Mouse (Mus musculus) MEL (cell line): ENCODE data around the gene Sh3bgrl. TPM values are rescaled to one million over a fixed set of nuclear protein-coding genes. Genes with fewer than 3 reads are reported as not detected.

Source experiments
- DNase-seq: peaks from one replicate; pipeline ENCODE4 v3.0.0; 2011; ENCODE audit warnings: low read depth, low spot score
- H3K27ac ChIP-seq: 2 replicates; pipeline ENCODE4 v1.5.1; 2012; ENCODE audit warnings: low read depth, mild to moderate bottlenecking, control low read depth, low read length, moderate library complexity; ENCODE audit not compliant: control insufficient read depth
- H3K27me3 ChIP-seq, 2 experiments: fragments of 150-350 bp in 1 of 2; sonication (generic) in 1 of 2; 2 replicates each; pipeline ENCODE4 v1.6.1; 2012; ENCODE audit warnings: low read length in 2 of 2, mild to moderate bottlenecking in 2 of 2, improper control_type of control experiment in 1 of 2, moderate library complexity in 1 of 2; ENCODE audit not compliant: insufficient read depth in 2 of 2, control insufficient read depth in 1 of 2
- H3K36me3 ChIP-seq, 2 experiments: 2 replicates each; pipeline ENCODE4 v1.6.1; 2012 to 2014; ENCODE audit warnings: low read length in 2 of 2, improper control_type of control experiment in 1 of 2, inconsistent platforms in 1 of 2, mild to moderate bottlenecking in 1 of 2; ENCODE audit not compliant: insufficient read depth in 2 of 2, control insufficient read depth in 1 of 2
- H3K4me1 ChIP-seq, 2 experiments: fragments of 150-350 bp in 1 of 2; sonication (generic) in 1 of 2; 2 replicates each; pipeline ENCODE4 v1.6.1; 2012; ENCODE audit warnings: low read length in 2 of 2, improper control_type of control experiment in 1 of 2, mild to moderate bottlenecking in 1 of 2; ENCODE audit not compliant: insufficient read depth in 2 of 2, control insufficient read depth in 1 of 2
- H3K4me3 ChIP-seq, 2 experiments: fragments of 150-350 bp in 1 of 2; sonication (generic) in 1 of 2; 2 replicates each; pipeline ENCODE4 v1.5.1; 2012; ENCODE audit warnings: low read depth in 2 of 2, low read length in 2 of 2, mild to moderate bottlenecking in 2 of 2, moderate library complexity in 2 of 2, control low read depth in 1 of 2, improper control_type of control experiment in 1 of 2; ENCODE audit not compliant: control insufficient read depth in 1 of 2, insufficient read depth in 1 of 2
- H3K79me2 ChIP-seq: 2 replicates; pipeline ENCODE4 v1.6.1; 2012; ENCODE audit warnings: mild to moderate bottlenecking, low read length, moderate library complexity; ENCODE audit not compliant: control insufficient read depth, poor library complexity, insufficient read depth
- H3K9ac ChIP-seq: 2 replicates; pipeline ENCODE4 v1.6.1; 2012; ENCODE audit warnings: low read depth, mild to moderate bottlenecking, control low read depth, low read length, moderate library complexity; ENCODE audit not compliant: control insufficient read depth, poor library complexity, severe bottlenecking
- H3K9me3 ChIP-seq: fragments of 150-350 bp; sonication (generic); replicated peaks from 2 replicates; pipeline ENCODE4 v1.6.1; 2012; ENCODE audit warnings: mild to moderate bottlenecking, low read length, improper control_type of control experiment, moderate library complexity; ENCODE audit not compliant: insufficient read depth
- CHD1 ChIP-seq: IDR thresholded peaks from 2 replicates; pipeline ENCODE4 v1.6.1; 2012; ENCODE audit warnings: low read depth, mild to moderate bottlenecking, inconsistent platforms, low read length, improper control_type of control experiment
- CHD2 ChIP-seq: IDR thresholded peaks from 2 replicates; pipeline ENCODE4 v1.6.1; 2011; ENCODE audit warnings: low read length, improper control_type of control experiment
- E2F4 ChIP-seq: IDR thresholded peaks from 2 replicates; pipeline ENCODE4 v1.6.1; 2011; ENCODE audit warnings: low read depth, low read length, improper control_type of control experiment, borderline replicate concordance
- EP300 ChIP-seq, 2 experiments: IDR thresholded peaks; 2 replicates each; pipeline ENCODE4 v1.6.1; 2011; ENCODE audit warnings: improper control_type of control experiment in 2 of 2, low read length in 2 of 2, low read depth in 1 of 2, mild to moderate bottlenecking in 1 of 2
- GABPA ChIP-seq: IDR thresholded peaks from 2 replicates; pipeline ENCODE4 v1.6.1; 2012; ENCODE audit warnings: low read depth, mild to moderate bottlenecking, inconsistent platforms, low read length, improper control_type of control experiment, moderate library complexity
- JUND ChIP-seq: IDR thresholded peaks from 2 replicates; pipeline ENCODE4 v1.6.1; 2011; ENCODE audit warnings: low read depth, mild to moderate bottlenecking, improper control_type of control experiment, low read length
- MYB ChIP-seq: IDR thresholded peaks from 2 replicates; pipeline ENCODE4 v1.6.1; 2011; ENCODE audit warnings: mild to moderate bottlenecking, low read depth, low read length, improper control_type of control experiment
- MYC ChIP-seq: IDR thresholded peaks from 2 replicates; pipeline ENCODE4 v1.6.1; 2011; ENCODE audit warnings: low read depth, mild to moderate bottlenecking, low read length, improper control_type of control experiment, moderate library complexity
- NRF1 ChIP-seq: IDR thresholded peaks from 2 replicates; pipeline ENCODE4 v1.6.1; 2014; ENCODE audit warnings: low read depth, mild to moderate bottlenecking, inconsistent platforms, low read length, improper control_type of control experiment, moderate library complexity; ENCODE audit not compliant: poor library complexity, insufficient read depth, severe bottlenecking
- RAD21 ChIP-seq: IDR thresholded peaks from 2 replicates; pipeline ENCODE4 v1.6.1; 2011; ENCODE audit warnings: mild to moderate bottlenecking, low read depth, low read length, improper control_type of control experiment
- RCOR1 ChIP-seq: IDR thresholded peaks from 2 replicates; pipeline ENCODE4 v1.6.1; 2012; ENCODE audit warnings: low read depth, mild to moderate bottlenecking, inconsistent platforms, low read length, improper control_type of control experiment
- SIN3A ChIP-seq: IDR thresholded peaks from 2 replicates; pipeline ENCODE4 v1.6.1; 2012; ENCODE audit warnings: low read length, improper control_type of control experiment, inconsistent platforms
- SMC3 ChIP-seq: IDR thresholded peaks from 2 replicates; pipeline ENCODE4 v1.6.1; 2011; ENCODE audit warnings: low read depth, low read length, improper control_type of control experiment
- TAL1 ChIP-seq: IDR thresholded peaks from 2 replicates; pipeline ENCODE4 v1.6.1; 2012; ENCODE audit warnings: mild to moderate bottlenecking, inconsistent platforms, low read length, moderate library complexity, mixed read lengths
- TBP ChIP-seq: IDR thresholded peaks from 2 replicates; pipeline ENCODE4 v1.8.0; 2011; ENCODE audit warnings: low read depth, low read length, improper control_type of control experiment
- TCF12 ChIP-seq: IDR thresholded peaks from 2 replicates; pipeline ENCODE4 v1.6.1; 2014; ENCODE audit warnings: low read depth, mild to moderate bottlenecking, inconsistent platforms, low read length, improper control_type of control experiment, moderate library complexity
- USF2 ChIP-seq, 2 experiments: IDR thresholded peaks; 2 replicates each; pipeline ENCODE4 v1.6.1; 2011 to 2012; ENCODE audit warnings: improper control_type of control experiment in 2 of 2, low read length in 2 of 2, borderline replicate concordance in 1 of 2, inconsistent platforms in 1 of 2, low read depth in 1 of 2, mild to moderate bottlenecking in 1 of 2; ENCODE audit not compliant: insufficient read depth in 1 of 2
- ZMIZ1 ChIP-seq: IDR thresholded peaks from 2 replicates; pipeline ENCODE4 v1.6.1; 2012; ENCODE audit warnings: low read depth, mild to moderate bottlenecking, inconsistent platforms, low read length, improper control_type of control experiment, moderate library complexity
- polyA plus RNA-seq, 2 experiments: library from polyadenylated mRNA; stranded (reverse) in 1 of 2; unstranded in 1 of 2; fragments of >175 nt in 1 of 2; fragments of >200 nt in 1 of 2; gene quantifications; 2 replicates each; pipeline versions ENCODE4 v1.2.1 to v1.2.4; 2012; ENCODE audit warnings: low replicate concordance in 2 of 2, low read depth in 1 of 2; ENCODE audit not compliant: insufficient read length in 2 of 2, insufficient read depth in 1 of 2, missing spikeins in 1 of 2
- total RNA-seq: library from RNA; depleted of rRNA; stranded (reverse); fragments of 300-350 nt; gene quantifications from 2 replicates; pipeline ENCODE4 v1.2.3, GENCODE M21; 2012

The Sh3bgrl gene
- total and polyA plus RNA-seq, 3 experiments: 50.5 to 126 (median 83.6) TPM

DNA sequence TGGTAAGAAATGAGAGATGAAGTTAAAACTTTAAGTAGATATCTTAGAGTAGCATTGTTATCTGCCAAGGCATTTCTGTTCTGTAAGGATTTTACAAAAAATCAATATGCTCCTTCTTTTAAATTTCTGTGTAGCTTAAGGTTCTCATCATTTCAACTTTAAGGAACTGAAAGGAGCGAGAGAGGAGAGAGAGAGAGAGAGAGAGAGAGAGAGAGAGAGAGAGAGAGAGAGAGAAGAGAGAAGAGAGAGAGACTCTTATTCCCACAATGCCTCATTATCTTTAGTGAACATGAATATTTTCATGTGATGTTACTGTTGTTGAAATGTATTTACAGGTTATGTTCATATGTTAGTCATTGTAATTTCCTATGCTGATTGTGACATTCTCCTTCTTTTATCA lies 65.2 kb downstream of the Sh3bgrl start:
- H3K27ac ChIP-seq: no peak overlapping the region
- peaks cover 4 to 17% of the 10 kb centered on the region in 2 experiments for H3K36me3 ChIP-seq
- H3K4me3 ChIP-seq: no peak overlapping the region
- H3K4me1 ChIP-seq: no peaks in the 10 kb centered on the region
- 0 out of 2 replicates have a peak, but pooled peaks have one; percentile 59 for TF ChIP-seq JUND
- no peak for TF ChIP-seq TBP
- H3K9ac ChIP-seq: no peak overlapping the region
- H3K27me3 ChIP-seq: no peaks in the 10 kb centered on the region
- DNase-seq: no peak
- no peaks in the 10 kb centered on the region; the same call in 1 of the 2 replicates for H3K79me2 ChIP-seq
- H3K9me3 ChIP-seq: no peaks in the 10 kb centered on the region

- DNase-seq: no peak
- TF ChIP-seq GABPA (no peak), SIN3A (no peak), CHD1 (no peak), TCF12 (no peak)
- Histone ChIP-seq H3K79me2 (no peaks in the 10 kb centered on the region), H3K36me3 (peaks cover 4 to 13% of the 10 kb centered on the region in 2 experiments), H3K4me3 (no peak overlapping the region), H3K27me3 (no peaks in the 10 kb centered on the region), H3K9ac (no peak overlapping the region), H3K27ac (no peak overlapping the region), H3K9me3 (no peaks in the 10 kb centered on the region), H3K4me1 (no peaks in the 10 kb centered on the region)
These were observed 65.7 kb downstream of the Sh3bgrl start for GRCm38 (mm10) chrX:109160901-109161300.

- Histone ChIP-seq H3K27ac (no peak overlapping the region), H3K9me3 (no peaks in the 10 kb centered on the region), H3K79me2 (no peaks in the 10 kb centered on the region)
- DNase-seq: peak; percentile 33
- TF ChIP-seq EP300 (IDR thresholded peaks at IDR 0.05; ENCODE audit: low read depth in 1 of 2, low read length in 2 of 2) (no peak), CHD2 (no peak), USF2 (IDR thresholded peaks at IDR 0.05; ENCODE audit: borderline replicate concordance in 1 of 2, insufficient read depth in 1 of 2, low read depth in 1 of 2, low read length in 2 of 2) (no peak), NRF1 (no peak), RAD21 (no peak), GABPA (no peak), E2F4 (no peak), TAL1 (no peak), MYC (no peak), MYB (no peak), JUND (no peak), SMC3 (no peak), RCOR1 (no peak), ZMIZ1 (no peak)
- TF ChIP-seq, all 39 proteins: peak for 0
- H3K4me1 ChIP-seq: no peaks in the 10 kb centered on the region
- no peaks in the 10 kb centered on the region for H3K36me3 ChIP-seq
- H3K4me3 ChIP-seq: no peak overlapping the region
- H3K27me3 ChIP-seq: no peaks in the 10 kb centered on the region
- no peak overlapping the region for H3K9ac ChIP-seq
These were observed 79.9 kb downstream of the Sh3bgrl start for GRCm38 (mm10) chrX:109175038-109175437.
